Mouse (Mus musculus) heart, postnatal 4 days (tissue): ENCODE data around the gene Adcy10. TPM values are rescaled to one million over a fixed set of nuclear protein-coding genes. Genes with fewer than 3 reads are reported as not detected.

Experiments used
- DNase-seq: peaks from one replicate; pipeline ENCODE4 v3.0.0; 2021
- total RNA-seq, 2 experiments: library from RNA; stranded (reverse); gene quantifications; 2 replicates each; pipeline ENCODE4 v1.2.3; 2021

Gene Adcy10
- under 1 TPM in 1 of 2 experiments, not detected in 1; 0.09 TPM for total RNA-seq

DNA sequence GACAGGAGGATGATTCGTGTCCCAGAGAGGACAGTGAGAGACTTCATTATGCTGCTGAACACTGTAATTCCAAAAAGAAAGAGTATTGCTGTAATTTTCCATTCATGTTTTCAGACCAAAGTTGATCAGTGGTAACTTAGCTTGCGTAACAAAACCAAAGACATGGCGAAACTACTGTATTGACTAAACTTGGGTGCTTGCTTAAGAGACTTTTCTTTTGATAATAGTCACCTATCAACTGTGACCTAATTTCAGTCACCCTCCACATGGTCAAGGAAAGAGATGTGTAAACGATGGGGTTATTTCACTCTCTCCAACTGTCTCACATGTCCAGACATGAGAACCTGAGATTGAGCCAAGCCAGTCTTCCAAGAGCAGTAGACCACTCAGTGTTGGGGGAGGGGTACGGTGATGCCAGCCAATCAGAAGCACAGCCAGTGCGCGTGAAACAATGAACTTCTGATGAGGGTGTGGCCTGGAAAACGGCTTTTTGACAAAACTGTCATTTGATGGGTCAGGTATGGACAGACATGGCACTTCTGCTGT lies at the start of gene Adcy10:
Gene Adcy10, plus strand, starts transcription at position 496 of the 546 bp plus-strand sequence.
- DNase-seq: no peak

DNA sequence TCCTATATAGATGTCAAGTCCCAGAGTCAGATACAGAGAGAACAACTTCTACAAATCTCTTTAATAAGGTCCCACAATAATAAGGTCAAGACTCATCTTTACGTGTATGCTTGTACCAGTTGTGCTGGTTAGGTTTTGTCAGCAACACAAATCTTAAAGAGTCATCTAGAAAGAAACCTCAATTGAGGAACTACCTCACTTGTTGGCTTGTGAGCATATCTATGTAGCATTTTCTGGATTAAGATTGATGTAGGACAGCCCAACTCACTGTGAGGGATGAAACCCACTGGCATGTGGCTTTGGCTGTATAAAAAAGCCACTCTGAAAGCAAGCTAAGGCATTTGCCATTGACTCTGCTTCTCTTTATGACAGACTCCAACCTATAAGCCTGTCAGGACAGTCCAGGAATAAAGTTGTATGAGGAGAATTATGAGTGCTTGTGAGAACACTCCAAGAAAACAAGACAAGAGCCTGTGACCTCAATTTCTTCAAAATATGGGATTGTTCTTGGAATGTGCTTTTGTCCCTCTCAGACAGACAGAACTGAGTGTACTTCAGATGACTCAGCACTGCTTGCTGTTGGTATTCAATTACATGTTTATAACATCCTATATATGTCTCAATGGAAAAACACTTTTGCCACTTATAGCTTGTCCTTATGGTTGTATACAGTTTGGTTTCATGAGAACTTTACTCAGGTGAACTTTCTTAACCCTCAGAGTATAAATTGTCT lies 46.5 kb upstream of the Adcy10 start:
- DNase-seq: no peak

DNA sequence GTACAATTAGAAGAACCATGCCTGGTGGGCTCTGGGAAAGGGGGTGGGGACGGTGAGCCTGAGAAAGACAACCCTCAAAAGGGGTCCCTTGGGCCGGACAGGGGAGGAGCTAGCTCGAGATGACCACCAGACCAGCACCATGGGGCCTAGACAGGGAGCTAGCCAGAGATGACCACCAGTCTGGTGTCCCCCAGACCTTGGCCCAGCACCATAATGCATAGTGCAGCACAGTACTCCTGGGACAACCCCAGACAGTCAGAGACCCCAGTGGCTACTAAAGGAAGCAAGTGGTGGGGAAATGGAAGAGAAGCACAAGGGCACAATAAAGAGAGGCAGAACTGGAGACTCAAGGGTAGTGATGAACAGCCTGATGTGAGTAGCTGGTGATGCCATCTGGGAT lies 44.2 kb upstream of the Adcy10 start:
- no peak for DNase-seq

DNA sequence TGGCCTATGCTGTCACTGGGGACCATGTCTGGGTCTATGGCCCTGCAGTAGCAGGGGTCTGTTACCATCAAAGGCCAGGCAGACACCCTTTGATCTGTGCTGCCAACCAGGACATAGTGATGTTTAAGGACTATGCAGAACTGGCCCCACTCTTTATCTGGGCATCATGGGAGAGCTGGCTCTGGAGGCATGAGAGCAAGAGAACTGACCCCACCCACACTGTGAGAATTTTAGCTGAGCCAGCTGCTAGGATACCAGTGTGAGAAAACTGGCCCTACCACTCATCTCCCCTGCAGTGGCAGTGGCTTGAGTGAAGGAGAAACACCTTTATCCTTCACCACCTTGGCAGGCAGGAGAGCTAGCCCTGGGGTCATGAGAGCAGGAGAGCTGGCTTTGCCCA lies 43.8 kb upstream of the Adcy10 start:
- no peak for DNase-seq

DNA sequence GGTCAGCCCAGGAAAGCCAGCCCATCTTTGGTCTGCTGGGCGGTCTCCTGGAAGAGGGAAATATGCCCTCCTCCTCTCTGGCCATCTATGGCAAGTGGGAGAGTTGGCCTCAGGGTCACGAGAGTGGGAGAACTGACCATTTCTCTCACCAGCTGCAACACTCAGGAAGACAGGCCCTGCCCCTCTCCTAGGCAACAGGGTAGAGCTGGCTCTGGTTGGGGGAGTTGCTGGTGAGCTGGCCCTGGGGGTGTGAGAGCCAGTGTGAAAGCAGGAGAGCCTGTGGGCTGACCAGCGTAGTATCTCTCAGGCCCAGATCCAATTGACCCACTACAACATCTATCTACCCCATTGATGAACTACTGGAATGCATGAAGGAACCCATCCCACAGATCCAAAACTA lies 43.3 kb upstream of the Adcy10 start:
- no peak for DNase-seq

DNA sequence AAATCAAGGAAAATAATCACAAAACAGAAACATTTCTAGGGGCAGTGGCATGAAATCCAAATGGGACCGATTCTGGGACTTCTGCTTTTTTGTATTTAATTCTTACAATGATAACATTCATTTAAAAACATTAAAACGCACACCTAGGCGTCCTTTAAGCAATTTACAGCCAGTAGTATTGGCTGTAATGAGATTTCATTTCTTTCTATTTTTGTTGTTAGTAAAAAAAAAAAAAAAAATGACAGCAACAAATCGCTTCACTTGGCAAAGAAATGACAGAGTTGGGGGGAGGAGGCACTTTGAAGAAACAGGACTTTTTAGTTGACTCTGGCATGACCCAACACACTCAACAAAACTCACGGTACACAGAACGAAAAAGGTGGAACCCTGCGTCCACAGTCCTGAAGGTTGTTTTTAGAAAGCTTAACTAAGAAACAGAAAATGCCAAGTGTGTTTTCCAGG lies 25.9 kb upstream of the Adcy10 start:
- DNase-seq: no peak

DNA sequence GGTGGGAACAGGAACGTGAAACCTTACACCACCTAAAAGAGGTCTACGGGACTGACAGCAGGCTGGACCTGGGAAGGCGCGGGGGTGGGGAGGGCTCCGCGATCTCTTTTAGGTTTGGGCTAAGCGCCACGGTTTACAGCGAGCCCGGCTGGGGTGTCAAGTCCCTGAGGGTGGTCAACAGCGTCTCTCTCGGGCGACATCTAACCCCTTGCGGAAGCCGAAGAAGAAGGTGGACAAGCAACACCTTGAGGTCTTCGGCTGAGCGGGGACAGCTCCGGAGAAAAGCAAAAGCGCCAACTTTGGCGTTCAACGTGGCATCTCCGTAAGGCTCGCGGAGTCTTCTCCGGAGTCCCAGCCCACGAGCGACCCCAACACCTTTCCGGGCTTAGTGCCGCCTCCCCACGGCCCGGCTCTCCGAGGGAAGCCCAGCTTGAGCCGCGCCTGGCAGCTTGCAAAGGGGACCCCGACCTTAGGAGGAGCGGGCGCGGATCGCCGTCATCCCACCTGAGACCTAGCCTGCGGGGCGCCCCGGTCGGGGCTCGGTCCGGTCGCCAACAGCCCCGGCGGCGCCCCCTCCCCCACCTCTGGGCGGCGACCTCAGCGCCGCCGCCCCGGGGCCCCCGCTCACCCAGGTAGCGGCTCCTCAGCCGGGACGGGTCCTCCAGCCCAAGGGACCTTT lies 25.3 kb upstream of the Adcy10 start:
- DNase-seq: peak; percentile 76

DNA sequence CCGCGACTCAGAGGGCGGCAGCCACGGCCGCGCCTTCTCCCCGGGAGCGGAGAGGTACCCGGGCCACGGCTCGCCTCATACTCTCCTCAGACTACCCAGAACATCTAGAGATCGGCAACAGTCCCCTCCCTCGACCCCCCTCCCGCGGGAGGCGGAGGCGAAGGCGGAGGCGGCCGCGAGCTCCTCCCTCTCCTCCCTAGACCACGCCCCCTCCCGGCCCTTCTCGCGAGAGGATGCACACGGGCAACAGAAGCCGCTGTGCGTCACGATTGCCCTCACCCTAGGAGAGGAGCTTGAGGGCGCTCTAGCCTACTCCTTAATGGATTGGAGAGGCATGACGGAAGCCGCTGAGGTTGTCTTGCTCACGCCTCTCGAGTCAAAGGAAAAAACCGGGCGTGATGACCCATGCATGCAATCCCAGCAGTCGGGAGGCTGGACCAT lies 24.6 kb upstream of the Adcy10 start, which contains the start of the genes Dcaf6 and Mpc2:
Gene Dcaf6, minus strand, starts transcription at position 116 of the 441 bp plus-strand sequence.
Gene Mpc2, plus strand, starts transcription at position 278 of the 441 bp plus-strand sequence.
- DNase-seq: peak; percentile 100

DNA sequence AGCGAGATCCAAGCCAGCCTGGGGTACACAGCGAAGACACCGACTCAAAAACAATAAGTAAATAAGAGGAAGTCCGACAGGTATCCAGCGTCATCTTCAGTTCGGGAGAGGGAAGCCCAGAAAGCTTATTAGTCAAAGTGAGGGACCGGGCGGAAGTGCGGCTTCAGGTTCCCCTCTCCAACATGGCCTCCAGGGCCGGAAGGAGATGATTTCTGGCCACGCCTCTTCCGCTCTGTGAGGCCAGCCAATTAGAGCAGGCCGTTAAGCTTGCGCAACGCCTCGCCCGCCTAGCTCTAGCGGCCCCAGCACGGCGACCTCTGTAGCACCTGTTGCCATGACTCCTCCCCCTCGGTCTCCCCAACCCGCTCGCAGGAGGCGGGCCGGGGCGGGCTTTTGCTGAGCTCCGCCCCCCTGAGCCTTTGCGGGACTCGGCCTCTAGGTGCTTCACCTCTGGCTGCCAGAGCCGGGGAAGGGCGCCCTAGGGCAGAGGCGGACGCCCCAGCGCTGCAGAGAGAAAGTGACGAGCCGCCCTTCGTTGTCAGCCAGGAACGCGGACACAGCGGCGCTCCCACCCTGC lies 24.1 kb upstream of the Adcy10 start:
- DNase-seq: peak; percentile 99

DNA sequence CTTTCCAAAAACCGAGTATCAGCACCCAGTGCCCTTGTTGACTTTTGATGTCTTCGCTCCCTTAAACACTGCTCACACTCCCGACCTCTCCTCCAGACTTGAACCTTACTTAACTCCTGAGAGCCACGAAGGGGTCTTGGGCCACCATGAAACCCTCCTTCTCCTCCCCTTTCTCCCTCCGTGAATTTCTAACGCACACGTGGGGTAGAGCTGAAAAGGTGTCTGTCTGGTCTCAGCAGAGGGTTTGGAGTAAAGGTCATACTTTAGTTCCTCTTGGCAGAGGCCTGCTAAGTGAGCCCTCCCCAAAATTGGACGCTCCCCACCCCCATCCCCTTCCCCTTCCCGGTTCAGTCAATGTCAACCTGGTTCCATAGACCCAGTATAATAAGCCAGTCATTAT lies 23.3 kb upstream of the Adcy10 start:
- peak; percentile 26 for DNase-seq

DNA sequence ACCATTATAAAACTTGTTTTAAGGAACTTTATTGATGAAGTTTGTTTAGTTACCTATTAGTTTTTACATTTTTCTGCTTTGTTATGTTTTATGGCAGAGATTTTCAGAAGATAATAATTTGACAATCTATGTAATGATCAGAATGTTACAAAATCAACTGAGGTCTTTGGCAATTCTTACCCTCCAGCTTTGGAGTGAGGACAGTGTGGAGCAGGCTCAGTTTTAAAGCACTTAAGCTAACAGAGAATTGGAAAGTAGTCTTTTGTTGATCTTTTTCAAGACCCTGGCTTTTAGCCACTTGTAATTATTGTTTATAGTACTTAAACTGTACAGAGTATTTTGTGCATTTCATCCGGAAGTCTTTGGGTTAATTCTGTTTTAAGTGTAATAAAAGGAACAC lies 22.1 kb upstream of the Adcy10 start:
- DNase-seq: no peak

DNA sequence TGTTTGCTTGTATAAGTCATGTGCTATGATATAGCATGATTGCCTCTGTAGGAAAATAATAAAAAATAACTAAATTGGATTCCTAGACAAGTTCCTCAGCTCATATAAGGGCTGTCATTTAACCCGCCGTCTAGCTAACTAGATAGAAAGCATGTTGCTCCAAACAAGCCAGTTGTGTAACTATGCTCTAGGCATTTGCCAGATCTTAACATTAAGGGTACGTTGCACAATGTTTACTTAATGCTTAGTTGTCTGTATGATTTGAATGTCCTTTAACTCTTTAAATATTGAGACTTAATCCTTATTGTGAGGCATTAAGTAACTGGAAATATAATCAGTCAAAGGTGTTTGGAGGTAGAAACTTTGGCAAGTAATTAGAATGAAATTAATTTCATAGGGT lies 20.4 kb upstream of the Adcy10 start:
- no peak for DNase-seq

DNA sequence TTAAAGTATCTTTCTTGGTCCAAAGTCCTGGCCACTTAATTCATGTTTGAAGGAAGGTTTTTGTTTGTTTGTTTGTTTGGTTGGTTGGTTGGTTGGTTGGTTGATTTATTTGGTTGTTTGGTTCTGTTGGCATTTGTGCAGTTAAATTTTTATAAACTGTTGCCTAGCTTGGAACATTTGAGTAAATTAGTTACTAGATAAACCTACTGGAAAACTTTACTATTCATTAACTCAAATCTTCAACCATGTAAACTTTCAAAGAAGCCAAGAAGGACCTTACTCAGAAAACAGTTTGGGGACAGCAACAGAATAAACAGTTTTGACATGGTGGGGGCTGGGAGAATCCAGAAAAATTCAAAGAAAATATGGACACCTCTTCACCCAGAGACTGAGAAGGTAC lies 16.0 kb upstream of the Adcy10 start:
- no peak for DNase-seq

DNA sequence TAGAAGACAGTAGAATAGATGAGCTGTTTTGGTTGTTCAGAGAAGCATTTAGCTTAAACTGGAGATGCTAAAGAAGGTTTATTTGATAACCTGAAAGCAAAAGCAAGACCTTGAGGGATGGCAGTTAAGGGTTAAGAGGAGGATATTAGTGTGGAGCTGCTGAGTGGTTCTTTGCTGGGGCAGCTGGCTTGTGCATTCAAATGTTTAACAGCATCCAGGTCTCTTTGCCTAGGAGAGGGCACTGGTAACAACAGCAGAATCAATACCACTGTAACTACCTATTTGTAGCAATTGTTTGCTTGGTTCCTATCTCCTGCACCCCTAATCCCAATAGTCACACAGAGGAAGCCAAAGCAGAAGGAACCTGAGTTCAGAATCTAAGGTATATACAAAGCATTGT lies 15.3 kb upstream of the Adcy10 start:
- DNase-seq: no peak

DNA sequence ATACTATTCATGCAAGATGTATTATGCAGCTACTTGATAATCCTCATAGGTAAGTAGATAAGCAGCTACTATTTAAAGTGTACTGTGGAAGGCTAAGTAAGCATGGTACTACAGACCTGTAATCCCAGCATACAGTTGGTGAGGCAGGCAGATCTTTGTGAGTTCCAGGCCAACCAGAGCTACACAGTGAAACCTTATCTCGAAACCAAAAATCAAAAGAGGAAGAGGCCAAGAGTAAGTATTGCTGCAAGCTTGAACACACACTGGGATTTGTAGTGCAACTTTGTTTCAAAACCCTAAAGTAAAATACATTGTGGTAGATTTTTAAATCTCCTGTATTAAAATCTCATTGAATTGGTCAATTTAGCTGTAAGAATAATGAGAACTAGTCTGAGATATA lies 13.5 kb upstream of the Adcy10 start:
- no peak for DNase-seq

DNA sequence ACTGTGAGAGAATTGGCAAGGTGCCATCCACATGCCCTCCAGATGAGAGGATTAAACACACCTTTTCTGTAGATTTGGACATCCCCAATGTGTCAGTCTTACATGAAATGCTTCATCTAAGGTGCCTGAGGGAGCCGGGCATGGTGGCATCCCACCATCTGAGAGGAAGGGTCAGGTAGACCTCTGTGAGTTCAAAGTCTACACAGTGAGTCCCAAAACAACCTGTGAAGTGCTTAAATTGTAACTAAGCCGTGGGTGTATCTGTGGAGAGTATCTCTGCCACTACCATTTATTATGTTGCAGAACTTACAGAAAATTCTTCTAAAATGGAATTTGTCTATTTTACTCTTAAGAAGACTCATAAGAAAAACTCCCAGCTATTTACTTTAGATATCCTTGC lies 1.1 kb downstream of the Adcy10 start:
- DNase-seq: no peak

DNA sequence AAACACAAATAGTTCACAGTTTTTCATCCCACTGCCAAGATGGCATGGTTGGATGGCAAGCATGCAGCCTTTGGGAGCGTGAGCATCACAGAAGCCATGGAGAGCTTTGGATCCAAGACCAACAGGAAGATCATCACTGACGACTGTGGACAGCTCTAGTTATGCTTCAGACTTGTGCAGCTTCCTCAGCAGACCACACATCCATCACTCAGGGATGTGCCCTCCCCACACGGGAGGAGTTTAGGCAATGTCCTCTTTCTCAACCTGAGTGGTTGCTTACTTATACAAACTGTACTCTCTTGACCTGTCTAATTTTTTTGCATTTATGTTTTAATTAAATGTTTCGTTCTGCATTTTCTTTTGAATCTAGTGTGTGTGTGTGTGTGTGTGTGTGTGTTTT lies 4.2 kb downstream of the Adcy10 start:
- no peak for DNase-seq

DNA sequence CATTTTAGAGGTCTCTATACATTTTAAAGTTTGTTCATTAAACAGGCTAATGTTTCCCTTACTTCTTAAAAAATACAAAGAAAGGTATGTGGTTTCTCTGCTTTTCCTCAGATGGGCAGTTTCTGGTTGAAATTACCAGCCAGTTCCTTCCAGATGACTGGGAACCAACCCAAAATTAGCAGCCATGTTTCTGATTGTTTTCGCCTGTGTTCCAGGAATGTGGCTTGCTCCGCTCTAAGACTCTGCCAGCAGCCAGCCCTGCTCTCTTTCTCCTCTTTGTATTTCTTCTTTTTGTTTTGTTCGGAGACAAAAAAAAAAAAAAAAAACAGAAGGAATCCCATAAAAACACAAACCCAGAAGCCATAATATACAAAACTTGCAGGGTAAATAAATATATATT lies 13.9 kb downstream of the Adcy10 start:
- DNase-seq: no peak

DNA sequence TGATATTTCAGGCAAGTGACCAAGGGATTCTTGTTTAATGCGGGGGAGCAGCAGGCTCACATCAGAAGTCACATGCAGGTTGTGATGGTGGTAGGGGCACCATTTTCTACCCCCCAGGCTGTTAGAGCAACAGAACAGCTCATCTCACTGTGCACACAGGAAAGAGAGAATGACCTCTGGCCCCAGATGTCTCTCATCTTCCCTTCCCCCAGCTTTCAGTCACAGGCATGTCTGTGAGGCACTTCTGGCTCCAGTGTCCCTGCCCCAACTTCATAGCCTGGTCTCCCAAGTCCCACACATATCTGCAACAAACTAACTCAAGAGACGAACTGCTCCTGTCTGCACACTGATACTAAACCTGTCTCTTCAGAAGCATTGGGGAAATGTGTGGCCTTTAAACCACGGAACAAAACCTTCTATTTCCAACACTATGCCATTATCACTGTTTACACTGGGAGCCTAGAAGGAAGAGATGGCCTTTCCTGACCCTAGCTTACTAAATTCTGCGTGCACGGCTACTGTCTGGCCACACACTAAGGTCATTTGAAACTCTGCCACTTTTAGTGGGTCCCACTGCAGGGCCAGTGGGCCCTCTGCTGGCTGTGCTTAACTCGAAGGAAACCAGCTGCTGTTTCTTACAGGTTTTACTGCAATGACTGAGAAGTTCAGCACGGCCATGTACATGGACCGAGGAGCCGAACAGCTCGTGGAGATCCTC lies 18.5 kb downstream of the Adcy10 start:
- peak; percentile 56 for DNase-seq

DNA sequence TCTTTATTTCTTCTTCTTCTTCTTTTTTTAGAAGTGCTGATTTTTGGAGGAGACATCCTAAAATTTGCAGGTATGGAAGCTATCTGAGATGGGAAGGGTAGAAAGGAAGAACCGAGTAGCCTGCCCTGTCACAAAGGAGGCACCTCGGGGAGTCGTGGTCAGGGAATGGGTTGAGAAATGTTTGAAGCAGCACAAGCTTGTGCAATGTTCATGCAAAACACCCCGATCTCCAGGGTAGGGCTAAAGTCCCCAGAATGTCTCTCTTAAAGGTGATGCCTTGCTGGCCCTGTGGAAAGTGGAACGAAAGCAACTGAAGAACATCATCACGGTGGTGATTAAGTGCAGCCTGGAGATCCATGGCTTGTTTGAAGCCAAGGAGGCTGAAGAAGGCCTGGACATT lies 21.3 kb downstream of the Adcy10 start:
- DNase-seq: no peak

DNA sequence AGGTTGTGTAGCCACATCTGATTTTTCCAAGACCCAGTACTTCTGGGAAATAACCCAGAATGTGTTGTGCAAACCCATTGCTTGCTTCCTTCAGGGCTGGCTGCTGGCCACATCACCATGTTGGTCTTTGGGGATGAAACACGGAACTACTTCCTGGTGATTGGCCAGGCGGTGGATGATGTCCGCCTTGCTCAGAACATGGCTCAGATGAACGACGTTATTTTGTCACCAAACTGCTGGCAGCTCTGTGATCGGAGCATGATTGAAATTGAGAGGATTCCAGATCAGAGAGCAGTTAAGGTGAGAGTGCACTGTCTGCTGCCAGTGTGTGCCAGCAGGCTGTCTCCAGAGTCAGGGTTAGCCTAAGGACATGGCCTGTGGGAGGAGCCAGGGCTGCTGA lies 25.2 kb downstream of the Adcy10 start:
- DNase-seq: no peak

DNA sequence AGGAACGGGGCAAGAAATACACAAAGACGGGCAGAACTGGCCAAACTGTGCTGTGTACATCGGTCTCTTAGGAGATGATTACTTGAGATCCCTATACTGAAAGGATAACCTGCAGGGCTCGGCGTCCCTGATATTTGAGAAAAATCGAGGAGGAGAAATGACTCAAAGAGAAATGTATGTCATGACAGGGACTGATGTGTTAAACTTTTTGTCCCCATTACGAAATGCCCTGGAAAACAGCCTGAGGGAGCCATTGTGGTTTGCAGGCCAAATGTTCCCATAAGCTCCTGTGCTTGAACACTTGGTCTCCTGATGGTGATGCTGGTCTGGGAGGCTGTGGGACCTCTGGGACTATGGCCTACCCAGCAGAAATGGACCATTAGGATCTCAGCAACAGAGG lies 35.7 kb downstream of the Adcy10 start:
- no peak for DNase-seq
